Mouse (Mus musculus): ENCODE results near the gene Esrra. TPM values are rescaled to one million over a fixed set of nuclear protein-coding genes. Genes with fewer than 3 reads are reported as not detected.
A peak's percentile ranks its signal among the peaks of the same experiment; 100 is the strongest.
"Not testable (repeated sequence)": the region's sequence is repeated elsewhere in the genome, so short reads cannot be mapped to it uniquely, and the experiment has no call there.

The Esrra gene
- total RNA-seq, 2 experiments from 2014 or later, result 38.7 to 63.0 TPM

- DNase-seq (ENCODE audit: low spot score in 2 of 2), result no peak
These were observed 15.4 kb downstream of the Esrra start for GRCm38 (mm10) chr19:6906199-6906598.

DNA sequence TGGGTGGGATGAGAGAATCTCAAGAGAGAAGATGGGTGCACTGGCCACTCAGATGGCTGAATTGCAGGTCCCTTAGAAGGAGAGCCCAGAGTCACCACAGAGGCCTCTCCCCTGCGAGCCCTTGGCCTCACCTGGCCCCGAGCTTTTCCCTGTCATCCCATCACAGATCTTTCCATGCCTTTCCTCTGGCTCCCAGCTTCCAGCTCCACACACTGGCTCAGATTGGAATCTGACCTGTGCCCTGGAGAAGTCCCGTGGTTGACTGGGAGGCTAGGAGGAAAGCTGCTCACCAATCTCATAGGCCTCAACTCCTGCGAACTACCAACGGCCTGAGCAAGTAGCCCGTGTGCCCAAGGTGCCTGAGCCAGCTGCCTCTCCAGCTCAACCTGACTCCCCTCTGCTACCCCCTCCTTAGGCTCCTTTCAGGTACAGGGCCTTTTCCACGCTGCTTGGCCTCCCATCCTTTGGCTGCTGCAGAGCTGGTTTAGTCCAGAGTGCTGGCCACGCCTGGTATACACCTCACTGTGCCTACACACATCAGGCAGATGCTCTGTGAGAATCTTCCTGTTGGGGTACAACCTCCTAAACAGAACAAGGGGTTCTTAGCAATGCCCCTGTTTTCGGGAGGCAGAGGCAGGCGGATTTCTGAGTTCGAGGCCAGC is 16.0 kb downstream of the Esrra start:
- DNase-seq (ENCODE audit: low spot score in 2 of 2), result no peak

- DNase-seq (ENCODE audit: low spot score in 2 of 2), result no peak
These were observed 16.8 kb downstream of the Esrra start for GRCm38 (mm10) chr19:6904846-6905245.

- DNase-seq (ENCODE audit: low spot score in 2 of 2), result no peak
These were observed 18.6 kb downstream of the Esrra start for GRCm38 (mm10) chr19:6903031-6903430.

DNA sequence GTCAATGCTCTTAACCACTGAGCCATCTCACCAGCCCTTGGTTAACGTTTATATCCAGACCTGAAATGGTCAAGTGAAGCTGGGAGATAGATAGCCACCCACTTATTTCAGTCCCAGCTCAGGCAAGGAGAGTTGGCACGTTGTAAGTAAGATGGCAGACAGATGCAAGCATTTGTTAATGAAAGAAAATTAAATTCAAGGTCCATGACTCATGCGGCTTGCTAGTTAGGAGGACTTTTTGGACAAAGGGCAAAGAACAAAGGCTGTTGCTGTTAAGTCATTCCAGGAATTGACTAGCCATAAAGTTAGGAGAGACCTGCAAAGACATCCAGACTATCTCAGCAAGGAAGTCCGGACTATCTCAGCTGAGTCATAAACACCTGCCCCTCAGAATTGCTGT is 22.0 kb downstream of the Esrra start:
- DNase-seq (ENCODE audit: low spot score in 2 of 2), result no peak

- not testable (repeated sequence) for DNase-seq (ENCODE audit: low spot score in 2 of 2)
These were observed 25.9 kb downstream of the Esrra start for GRCm38 (mm10) chr19:6895608-6896305.

DNA sequence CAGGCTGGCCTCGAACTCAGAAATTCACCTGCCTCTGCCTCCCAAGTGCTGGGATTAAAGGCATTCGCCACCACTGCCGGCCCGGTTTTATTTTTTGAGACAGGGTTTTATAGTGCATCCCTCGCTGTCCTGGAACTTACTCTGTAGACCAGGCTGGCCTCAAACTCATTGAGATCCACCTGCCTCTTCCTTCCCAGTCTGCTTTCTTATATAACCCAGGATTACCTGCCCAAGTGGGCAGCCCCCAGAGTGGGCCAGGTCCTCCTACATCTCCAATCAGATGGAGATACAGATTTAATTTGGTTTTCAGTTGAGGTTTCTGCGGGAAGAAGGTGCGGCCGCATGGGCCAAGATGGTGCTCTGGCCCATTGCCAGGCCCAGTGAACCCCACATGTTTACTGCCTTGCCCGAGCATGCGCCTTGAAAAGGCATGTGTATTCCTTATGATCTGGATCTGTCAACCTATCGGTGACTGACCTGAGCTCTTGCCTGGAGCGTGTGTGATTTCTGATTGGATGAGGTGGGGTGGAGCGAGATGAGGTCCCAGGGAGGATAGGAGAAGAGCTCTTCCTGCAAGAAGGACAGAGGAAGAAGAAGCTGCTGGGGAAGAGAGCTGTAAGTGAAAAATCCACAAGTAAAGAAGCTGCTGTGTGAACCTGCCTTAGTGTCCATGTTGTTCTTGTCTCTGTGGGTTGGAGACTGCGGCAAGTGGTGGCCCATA is 27.7 kb downstream of the Esrra start:
- DNase-seq (ENCODE audit: low spot score in 2 of 2), result no peak

GRCm38 (mm10) chr19:6892512-6892911 is 29.1 kb downstream of the Esrra start:
- DNase-seq (ENCODE audit: low spot score in 2 of 2), result no peak

DNA sequence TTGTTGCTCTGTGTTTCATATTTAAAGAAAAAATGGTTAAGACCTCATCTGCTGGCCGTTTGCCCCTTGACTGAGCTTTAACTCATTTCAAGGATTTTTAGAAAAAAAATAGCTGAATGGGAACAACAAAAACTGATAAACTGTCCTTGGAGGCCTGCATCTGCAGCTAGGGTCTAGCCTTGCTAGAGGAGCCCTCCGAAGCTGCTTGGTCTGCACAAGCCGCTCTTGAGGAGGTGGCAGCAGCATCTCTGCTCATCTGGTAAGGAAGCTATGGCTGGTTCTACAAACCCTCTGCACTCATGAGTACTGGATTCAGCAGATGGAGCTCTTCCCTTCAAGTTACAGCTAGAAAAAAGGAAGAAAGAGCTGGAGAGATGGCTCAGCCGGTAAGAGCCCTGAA is 43.6 kb downstream of the Esrra start:
- DNase-seq (ENCODE audit: low spot score in 2 of 2), result no peak

- DNase-seq (ENCODE audit: low spot score in 2 of 2), result no peak
These were observed 44.8 kb downstream of the Esrra start for GRCm38 (mm10) chr19:6876799-6877198.

DNA sequence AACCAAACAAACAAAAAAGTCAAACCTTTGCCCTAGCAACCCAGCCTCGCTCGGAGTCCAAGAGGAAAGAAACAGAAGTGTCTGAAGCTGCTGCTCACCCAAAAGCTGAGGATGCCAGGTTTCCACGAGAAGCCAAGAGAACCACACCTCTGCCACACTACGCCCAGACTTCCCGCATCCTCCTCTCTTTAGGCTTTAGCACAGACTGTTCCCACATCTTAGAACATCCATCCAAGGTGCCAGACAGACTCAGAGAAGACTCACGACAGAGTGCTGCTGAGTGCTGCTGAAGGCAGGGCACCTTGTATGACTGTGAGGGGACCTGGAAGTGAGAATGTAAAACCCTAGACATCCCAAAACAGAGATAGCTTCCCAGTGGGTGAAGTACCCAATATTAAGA is 45.8 kb downstream of the Esrra start:
- no peak for DNase-seq (ENCODE audit: low spot score in 2 of 2)

- DNase-seq (ENCODE audit: low spot score in 2 of 2), result no peak
These were observed 47.4 kb downstream of the Esrra start for GRCm38 (mm10) chr19:6874257-6874656.

DNA sequence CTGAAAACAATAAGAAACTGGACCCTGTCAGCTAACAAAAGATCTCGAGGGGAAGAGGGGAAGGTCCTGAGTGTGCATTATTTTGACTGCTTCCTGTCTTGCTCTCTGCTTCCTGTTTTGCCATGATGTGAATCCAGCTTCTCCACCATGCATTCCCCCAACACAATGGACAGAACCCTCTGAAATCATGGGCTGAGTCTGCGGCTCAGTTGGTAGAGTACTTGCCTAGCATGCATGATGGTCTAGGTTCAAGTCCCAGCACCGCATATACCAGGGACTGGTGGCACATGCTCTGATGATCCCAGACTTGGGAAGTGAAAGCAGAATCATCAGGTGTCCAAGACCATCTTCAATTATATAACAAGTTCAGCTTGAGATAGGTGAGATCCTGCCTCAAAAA is 48.9 kb downstream of the Esrra start:
- DNase-seq (ENCODE audit: low spot score in 2 of 2), result no peak

- DNase-seq (ENCODE audit: low spot score in 2 of 2), result no peak
These were observed 49.9 kb downstream of the Esrra start for GRCm38 (mm10) chr19:6871574-6872271.

- peak; percentile 43 to 44 for DNase-seq (ENCODE audit: low spot score in 2 of 2)
These were observed 52.3 kb downstream of the Esrra start for GRCm38 (mm10) chr19:6869355-6869754.

GRCm38 (mm10) chr19:6861451-6861850 is 60.2 kb downstream of the Esrra start:
- no peak for DNase-seq (ENCODE audit: low spot score in 2 of 2)

Small RNA genes within 50 kb of the gene (microRNA-seq; reads per million reads assigned to microRNA genes)
- 6.1 to 8.6 reads per million in 2 experiments for gene Mir6990 (ENCODE audit: borderline number of aligned reads in 2 of 2)

Other genes starting within 250 kb of the Esrra start
- gene Rps6ka4, start 81.2 kb downstream of the Esrra start, total RNA-seq (2021), result 10 to 100 TPM; 23.2 to 25.3 TPM
- gene Ccdc88b, start 63.6 kb downstream of the Esrra start, total RNA-seq (2021), result 1 to 10 TPM; 2.0 TPM
- 100 to 1,000 TPM in 1 of 2 experiments, 10 to 100 TPM in 1; 83.2 to 110 TPM for gene Trmt112, start 12.1 kb downstream of the Esrra start, total RNA-seq (2021)
- 100 to 1,000 TPM; 303 to 375 TPM for gene Prdx5, start 11.7 kb downstream of the Esrra start, total RNA-seq (2021)
- 1 to 10 TPM in 1 of 2 experiments, not detected in 1; 1.2 TPM for gene Catsperz, start 3.6 kb upstream of the Esrra start, total RNA-seq (2021)
- gene Kcnk4, start 12.7 kb upstream of the Esrra start, total RNA-seq (2021), result under 1 TPM; 0.23 to 0.35 TPM
- 10 to 100 TPM; 45.5 to 46.0 TPM for gene Bad, start 20.0 kb upstream of the Esrra start, total RNA-seq (2021)
- 10 to 100 TPM; 56.4 to 56.8 TPM for gene Gpr137, start 20.7 kb upstream of the Esrra start, total RNA-seq (2021)
- 100 to 1,000 TPM; 160 to 199 TPM for gene Ppp1r14b, start 53.2 kb upstream of the Esrra start, total RNA-seq (2021)
- 10 to 100 TPM; 34.1 to 43.9 TPM for gene Plcb3, start 54.7 kb upstream of the Esrra start, total RNA-seq (2021)
- 100 to 1,000 TPM in 1 of 2 experiments, 10 to 100 TPM in 1; 86.9 to 104 TPM for gene Fkbp2, start 58.7 kb upstream of the Esrra start, total RNA-seq (2021)
- 100 to 1,000 TPM in 1 of 2 experiments, 10 to 100 TPM in 1; 84.3 to 164 TPM for gene Vegfb, start 65.8 kb upstream of the Esrra start, total RNA-seq (2021)
- gene Dnajc4, start 70.8 kb upstream of the Esrra start, total RNA-seq (2021), result 10 to 100 TPM; 43.4 to 50.0 TPM
- gene Nudt22, start 74.3 kb upstream of the Esrra start, total RNA-seq (2021), result 10 to 100 TPM; 21.5 to 24.7 TPM
- 10 to 100 TPM; 11.4 to 15.4 TPM for gene Trpt1, start 74.3 kb upstream of the Esrra start, total RNA-seq (2021)
- 1 to 10 TPM; 7.4 to 8.7 TPM for gene Fermt3, start 97.7 kb upstream of the Esrra start, total RNA-seq (2021)
- 100 to 1,000 TPM; 284 to 378 TPM for gene Stip1, start 118.2 kb upstream of the Esrra start, total RNA-seq (2021)
- gene Macrod1, start 135.0 kb upstream of the Esrra start, total RNA-seq (2021), result 10 to 100 TPM; 62.4 to 77.9 TPM
- gene Flrt1, start 183.9 kb upstream of the Esrra start, total RNA-seq (2021), result 1 to 10 TPM; 2.1 to 9.3 TPM